8 mouse cellular contexts compared by ENCODE assay signal in the genomic region with DNA sequence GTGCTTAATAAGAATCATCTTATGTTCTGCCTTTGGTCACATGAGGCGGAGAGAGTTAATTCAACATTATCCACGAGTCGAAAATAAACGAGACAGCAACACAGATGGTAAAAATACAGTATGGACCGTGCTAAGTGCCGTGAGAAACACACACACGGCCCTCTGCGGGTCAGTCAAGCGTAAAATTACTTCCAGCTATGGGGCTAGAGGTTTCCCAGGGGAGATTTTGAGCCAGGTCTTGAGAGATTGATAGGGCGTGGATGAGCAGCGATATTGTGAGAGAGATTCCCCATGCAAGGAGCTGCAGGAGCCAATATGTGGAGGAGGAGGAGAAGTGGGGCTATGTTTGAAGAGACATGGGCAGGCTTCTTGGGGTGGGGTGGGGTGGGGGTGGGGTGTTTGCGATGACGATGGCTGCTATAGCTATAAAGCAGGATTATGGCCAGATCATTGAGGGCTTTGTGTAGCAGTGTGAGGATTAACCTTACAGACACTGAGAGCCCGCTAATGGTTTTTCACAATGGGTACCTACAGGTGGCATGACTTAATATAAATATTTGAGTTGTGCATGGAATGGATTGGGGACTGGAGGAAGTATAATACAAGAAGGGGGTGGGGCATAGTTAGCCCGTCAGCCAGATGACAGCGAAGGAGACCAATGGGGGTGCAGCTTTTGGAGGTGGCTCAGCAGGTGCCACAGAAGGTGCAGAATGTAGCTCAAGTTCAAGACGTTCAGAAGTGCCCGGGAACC.
A peak's percentile ranks its signal among the peaks of the same experiment; 100 is the strongest.
DNase-seq lines count a peak whose midpoint lies in the region; ATAC-seq and TF ChIP-seq lines count a peak whose summit lies in the region.
"Had no signal": no experiment of that assay in that cellular context is flagged by ENCODE, and none has a peak within 500 bp of the region (broad histone marks: within the 10 kb centered on the region; RNA-seq: fewer than 3 reads in every experiment).

No protein-coding gene starts in this region.

- no peak for TF ChIP-seq CTCF in intestine, postnatal 0 days (IDR thresholded peaks at IDR 0.05; ENCODE audit: low read depth)

- WGBS in intestine, postnatal 0 days: 79% methylated on average over 18 of the region's 18 CpGs

- H3K27ac ChIP-seq in intestine, postnatal 0 days (ENCODE audit: low read depth, low read length): no peak overlapping the region

- H3K4me3 ChIP-seq in intestine, postnatal 0 days (ENCODE audit: low read depth, low read length): no peak overlapping the region

- H3K9me3 ChIP-seq in intestine, postnatal 0 days (ENCODE audit: control insufficient read depth): no peaks in the 10 kb centered on the region

- ATAC-seq in intestine, postnatal 0 days: 0 out of 2 replicates have a peak, but pooled peaks have one; percentile 29

- DNase-seq in lung, adult 18-20 months: peak; percentile 24 to 30
- no peak for DNase-seq in lung, postnatal 25 days (ENCODE audit: low spot score)
- DNase-seq in embryo, embryonic 11 days: peak; percentile 67
- DNase-seq in splenic B cell, adult 2 months (ENCODE audit: low read depth, low spot score): peak; percentile 26
- DNase-seq in B cell, adult 2 months: no peak
- DNase-seq in urinary bladder, adult 2 months (ENCODE audit: low spot score): no peak
- DNase-seq: thymus, postnatal 36 days had no signal

- H3K36me3 ChIP-seq in intestine, postnatal 0 days (ENCODE audit: control insufficient read depth, insufficient read depth): peaks cover 23% of the 10 kb centered on the region
- H3K36me3 ChIP-seq in splenic B cell, adult 2 months (ENCODE audit: control insufficient read depth, insufficient read depth, low read length, poor library complexity, severe bottlenecking): no peaks in the 10 kb centered on the region

- H3K4me2 ChIP-seq in intestine, postnatal 0 days (replicated peaks; ENCODE audit: low read depth): no peak overlapping the region

- H3K4me1 ChIP-seq in intestine, postnatal 0 days (replicated peaks; ENCODE audit: control insufficient read depth, insufficient read depth, low read length): no peaks in the 10 kb centered on the region; the same call in 1 of the 2 replicates

- no peaks in the 10 kb centered on the region for H3K27me3 ChIP-seq in intestine, postnatal 0 days (replicated peaks; ENCODE audit: control insufficient read depth, insufficient read depth, low read length)
- H3K27me3 ChIP-seq in splenic B cell, adult 2 months (ENCODE audit: control insufficient read depth, insufficient read depth, low read length, poor library complexity, severe bottlenecking): no peaks in the 10 kb centered on the region

- no peak overlapping the region for H3K9ac ChIP-seq in intestine, postnatal 0 days (ENCODE audit: low read depth, low read length)

Comparison
In these comparisons a context has a peak if more than half of its experiments do, and no peak if none do; other contexts are left out.
1. DNase-seq: peak in lung, adult 18-20 months (2 of 2), embryo, embryonic 11 days (single experiment) and splenic B cell, adult 2 months (single experiment); none in lung, postnatal 25 days (single experiment), B cell, adult 2 months (0 of 2) and urinary bladder, adult 2 months (single experiment).